Mouse (Mus musculus) forebrain, embryonic 14.5 days (tissue): ENCODE measurements around the gene Slc25a12. TPM values are rescaled to one million over a fixed set of nuclear protein-coding genes. Genes with fewer than 3 reads are reported as not detected.

Source experiments
- ATAC-seq: fragments of 200-750 bp; cut with Nextera tagmentation; 2 replicates; pipeline ENCODE4 v1.8.0; 2017; ENCODE audit warnings: mild to moderate bottlenecking, moderate library complexity
- DNase-seq: peaks from one replicate; pipeline ENCODE4 v3.0.0-alpha.2; 2015; ENCODE audit warnings: low spot score
- H3K27ac ChIP-seq: fragments of 300-500 bp; sonication (generic); 2 replicates; pipeline ENCODE4 v1.5.1; 2014; ENCODE audit warnings: low read depth, mild to moderate bottlenecking, control low read depth, low read length, moderate library complexity
- H3K27me3 ChIP-seq: fragments of 300-500 bp; sonication (generic); replicated peaks from 2 replicates; pipeline ENCODE4 v1.6.1; 2014; ENCODE audit warnings: low read length, control low read depth, mixed read lengths; ENCODE audit not compliant: control insufficient read depth, insufficient read depth
- H3K36me3 ChIP-seq: fragments of 300-500 bp; sonication (generic); 2 replicates; pipeline ENCODE4 v1.6.1; 2014; ENCODE audit warnings: low read length, control low read depth; ENCODE audit not compliant: control insufficient read depth, insufficient read depth
- H3K4me1 ChIP-seq: fragments of 300-500 bp; sonication (generic); 2 replicates; pipeline ENCODE4 v1.6.1; 2014; ENCODE audit warnings: antibody characterized with exemption, low read length, control low read depth; ENCODE audit not compliant: control insufficient read depth, insufficient read depth
- H3K4me2 ChIP-seq: fragments of 300-500 bp; sonication (generic); 2 replicates; pipeline ENCODE4 v1.6.1; 2014; ENCODE audit warnings: mild to moderate bottlenecking, control low read depth, low read length
- H3K4me3 ChIP-seq: fragments of 300-500 bp; sonication (generic); 2 replicates; pipeline ENCODE4 v1.5.1; 2014; ENCODE audit warnings: low read depth, low read length, control low read depth
- H3K9ac ChIP-seq: fragments of 300-500 bp; sonication (generic); 2 replicates; pipeline ENCODE4 v1.6.1; 2014; ENCODE audit warnings: mild to moderate bottlenecking, low read length, control low read depth, moderate library complexity
- H3K9me3 ChIP-seq: fragments of 300-500 bp; sonication (generic); replicated peaks from 2 replicates; pipeline ENCODE4 v1.6.1; 2016; ENCODE audit warnings: low read length, control low read depth, mixed read lengths; ENCODE audit not compliant: control insufficient read depth
- WGBS: fragments of 180-500 bp; shearing (Covaris S2); extraction: QIAGEN DNeasy Blood & Tissue Kit; methylation state at CpG from one replicate; pipeline ENCODE4 v1.1.7; 2014; 5-methylcytosine and 5-hydroxymethylcytosine counted together
- polyA plus RNA-seq: library from polyadenylated mRNA; unstranded; fragments of >200 nt; fragmentation: Nextera tagmentation; extraction: Ambion mirVana; gene quantifications from 2 replicates; pipeline ENCODE4 v1.2.1, GENCODE M21; 2014

Gene Slc25a12
- polyA plus RNA-seq, 1 experiment from 2014 or later = 67.2 TPM

DNA sequence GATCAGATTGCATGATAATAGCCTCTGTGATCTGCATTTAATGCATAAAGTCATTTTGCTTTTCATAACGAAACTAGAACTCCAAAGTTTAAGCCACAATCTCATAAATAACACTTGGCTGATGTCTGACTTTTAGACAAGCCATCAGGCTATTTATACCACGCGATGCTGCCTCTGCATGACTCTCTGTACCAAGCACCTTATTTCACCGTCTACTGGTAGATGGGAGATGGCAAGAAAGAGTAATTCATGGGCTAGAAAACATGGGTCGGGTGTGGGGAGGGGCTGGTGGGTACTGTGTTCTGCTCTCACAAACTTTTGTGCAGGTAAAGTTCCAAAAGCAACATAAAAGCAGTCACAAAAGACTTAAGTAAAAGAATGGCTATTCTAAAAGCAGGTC, 27.4 kb downstream of the Slc25a12 start:
- ATAC-seq = no peak
- WGBS = 89% methylated on average over 5 of the region's 5 CpGs

DNA sequence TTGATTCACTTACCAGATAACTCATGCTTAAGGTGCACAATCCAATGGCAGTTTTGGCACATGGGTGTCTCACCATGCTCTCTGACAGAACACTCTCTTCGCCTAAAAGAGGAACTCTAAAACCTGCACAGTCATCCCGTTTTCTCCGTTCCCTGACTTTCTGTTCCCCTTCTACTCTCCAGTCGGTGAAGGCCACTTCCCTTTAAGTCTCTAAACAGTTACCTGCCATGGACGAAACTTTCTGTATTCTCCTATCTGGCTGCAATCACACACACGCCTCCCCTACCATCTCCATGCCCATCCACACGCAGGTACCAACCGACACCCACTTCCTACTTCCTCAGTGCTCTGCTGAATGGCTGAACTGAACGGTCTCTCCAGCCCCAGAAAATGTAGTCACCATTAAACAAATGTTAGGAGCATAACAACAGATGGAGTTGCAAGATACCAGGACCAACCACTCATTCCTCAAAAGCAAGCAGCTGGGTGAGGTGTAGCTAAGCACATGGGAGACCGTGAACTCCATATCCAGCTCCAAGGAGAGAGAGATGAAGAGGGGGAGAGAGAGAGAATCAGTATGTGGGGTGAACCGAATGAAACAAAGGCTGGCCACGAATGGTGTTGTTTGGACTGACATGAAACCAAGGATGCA, 29.3 kb downstream of the Slc25a12 start:
- Histone ChIP-seq H3K9me3 (no peaks in the 10 kb centered on the region), H3K4me3 (no peak overlapping the region), H3K27ac (no peak overlapping the region), H3K4me1 (no peaks in the 10 kb centered on the region), H3K36me3 (peaks cover 17% of the 10 kb centered on the region), H3K4me2 (no peak overlapping the region), H3K27me3 (no peaks in the 10 kb centered on the region), H3K9ac (no peak overlapping the region)
- WGBS = 89% methylated on average over 12 of the region's 12 CpGs
- ATAC-seq (no peak), DNase-seq (no peak)

More for the DNA sequence above, 27.4 kb downstream of the Slc25a12 start:
- no peak overlapping the region for H3K27ac ChIP-seq
- H3K4me1 ChIP-seq = no peaks in the 10 kb centered on the region
- H3K4me2 ChIP-seq = no peak overlapping the region
- no peaks in the 10 kb centered on the region for H3K9me3 ChIP-seq
- H3K36me3 ChIP-seq = peaks cover 24% of the 10 kb centered on the region
- no peak for DNase-seq
- no peak overlapping the region for H3K9ac ChIP-seq
- no peak overlapping the region for H3K4me3 ChIP-seq
- no peaks in the 10 kb centered on the region for H3K27me3 ChIP-seq

DNA sequence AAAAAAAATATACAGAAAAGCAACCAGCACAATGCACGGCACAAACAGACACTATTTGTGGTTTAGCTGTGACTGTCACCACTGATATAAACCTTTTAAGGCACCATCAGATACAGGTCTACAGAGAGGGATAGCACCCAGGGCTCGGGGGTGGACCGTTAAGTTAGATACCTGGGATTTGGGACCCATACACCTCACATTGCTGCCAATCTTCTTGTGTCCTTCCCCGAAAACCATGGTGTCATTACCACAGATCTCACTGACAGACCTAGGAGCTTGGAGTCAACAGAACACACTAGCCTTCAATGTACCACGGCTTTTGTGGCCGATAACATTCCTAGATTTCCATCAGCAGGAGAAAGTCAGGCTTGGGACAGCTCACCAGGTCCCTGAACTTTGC, 30.9 kb downstream of the Slc25a12 start:
- DNase-seq (no peak), ATAC-seq (no peak)
- H3K4me2 ChIP-seq = no peak overlapping the region
- no peaks in the 10 kb centered on the region for H3K9me3 ChIP-seq
- 91% methylated on average over 6 of the region's 6 CpGs for WGBS
- H3K27me3 ChIP-seq = no peaks in the 10 kb centered on the region
- H3K4me3 ChIP-seq = no peak overlapping the region
- H3K4me1 ChIP-seq = no peaks in the 10 kb centered on the region
- H3K27ac ChIP-seq = no peak overlapping the region
- H3K9ac ChIP-seq = no peak overlapping the region
- peaks cover 19% of the 10 kb centered on the region for H3K36me3 ChIP-seq

DNA sequence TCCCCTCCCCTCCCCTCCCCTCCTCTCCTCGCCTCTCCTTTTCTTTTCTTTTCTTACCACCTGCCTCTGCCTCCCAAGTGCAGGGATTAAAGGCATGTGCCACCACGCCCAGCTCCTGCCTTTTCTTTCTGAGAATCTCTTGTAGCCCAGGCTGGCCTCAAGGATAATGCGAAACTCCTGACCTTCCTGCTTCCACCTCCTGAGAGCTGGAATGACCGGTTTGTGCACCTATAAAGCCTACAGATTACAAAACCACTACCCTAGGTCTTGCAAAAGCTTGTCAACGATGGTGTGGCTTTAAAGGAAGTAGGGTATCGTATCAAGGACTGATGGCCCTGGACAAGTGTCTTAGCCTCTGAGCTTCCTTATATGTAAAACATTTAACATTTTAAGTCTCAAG, 31.3 kb downstream of the Slc25a12 start:
- Histone ChIP-seq H3K4me2 (no peak overlapping the region), H3K27ac (no peak overlapping the region)
- no peak for ATAC-seq

DNA sequence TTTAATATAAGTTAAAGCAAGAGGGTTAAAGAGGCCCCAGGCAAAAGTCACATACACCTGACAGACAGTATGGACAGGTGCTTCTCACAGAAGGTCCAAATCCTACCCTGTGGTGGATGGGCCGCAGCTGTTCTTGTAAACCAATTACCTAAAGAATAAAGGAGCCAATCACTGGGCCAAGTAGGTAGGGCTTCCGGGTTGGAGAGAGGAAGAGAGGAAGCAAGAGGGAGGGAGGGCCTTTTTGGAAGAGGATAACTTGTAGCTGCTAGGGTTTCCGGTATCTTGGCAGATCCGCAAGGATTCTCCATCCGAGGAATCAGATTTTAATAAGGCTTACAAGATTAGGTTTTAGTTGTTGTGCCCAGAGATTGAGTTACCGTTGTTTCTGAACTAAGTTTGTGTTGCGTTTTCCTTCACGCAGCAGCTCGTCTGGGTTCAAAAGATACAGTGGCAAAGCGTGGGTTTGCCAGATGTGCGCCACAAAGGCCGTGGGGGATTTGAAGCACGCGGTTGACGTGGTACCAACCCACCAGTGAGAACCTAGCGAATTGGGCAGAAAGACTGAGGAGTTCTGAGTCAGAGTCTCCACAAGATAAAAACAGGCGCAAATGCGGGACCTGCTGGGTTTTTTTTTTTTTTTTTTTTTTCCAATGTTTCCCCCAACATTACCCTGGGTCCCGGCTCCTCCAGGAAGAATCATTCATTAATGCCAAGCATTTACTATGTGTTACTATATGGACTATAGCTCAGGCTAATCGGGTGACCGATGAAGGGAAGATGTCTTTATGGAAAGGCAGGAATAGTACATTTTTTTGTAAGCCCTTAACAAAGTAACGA, 33.3 kb downstream of the Slc25a12 start:
- Histone ChIP-seq H3K9ac (no peak overlapping the region), H3K27me3 (no peaks in the 10 kb centered on the region), H3K9me3 (no peaks in the 10 kb centered on the region), H3K4me1 (no peaks in the 10 kb centered on the region), H3K4me2 (no peak overlapping the region), H3K36me3 (peaks cover 24% of the 10 kb centered on the region), H3K4me3 (no peak overlapping the region), H3K27ac (no peak overlapping the region)
- DNase-seq = no peak
- no peak for ATAC-seq
- 93% methylated on average over 22 of the region's 22 CpGs for WGBS

More for the DNA sequence above, 31.3 kb downstream of the Slc25a12 start:
- Histone ChIP-seq H3K9me3 (no peaks in the 10 kb centered on the region), H3K4me1 (no peaks in the 10 kb centered on the region), H3K4me3 (no peak overlapping the region), H3K9ac (no peak overlapping the region), H3K27me3 (no peaks in the 10 kb centered on the region), H3K36me3 (peaks cover 18% of the 10 kb centered on the region)
- DNase-seq = no peak
- WGBS = 79% methylated on average over 5 of the region's 6 CpGs

DNA sequence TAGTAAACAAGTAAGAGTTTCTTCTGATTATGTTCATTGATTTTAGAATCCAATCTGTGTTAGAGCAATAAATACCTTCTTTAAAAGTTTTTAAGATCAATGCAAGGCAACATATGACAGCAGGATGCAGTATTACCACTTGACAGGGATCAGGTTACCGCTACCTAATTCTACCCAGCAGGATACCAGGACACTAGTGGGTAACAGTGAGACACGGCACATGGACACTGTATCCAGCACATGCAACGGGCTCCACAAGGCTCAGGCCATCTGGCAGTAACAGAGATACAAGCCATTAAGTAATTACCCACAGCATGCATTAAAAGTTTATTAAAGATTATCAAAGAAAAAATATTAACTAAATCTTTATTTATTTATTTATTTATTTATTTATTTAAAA, 37.8 kb downstream of the Slc25a12 start:
- Histone ChIP-seq H3K4me3 (no peak overlapping the region), H3K4me1 (no peaks in the 10 kb centered on the region), H3K9me3 (no peaks in the 10 kb centered on the region), H3K9ac (no peak overlapping the region), H3K4me2 (no peak overlapping the region), H3K27me3 (no peaks in the 10 kb centered on the region), H3K27ac (no peak overlapping the region), H3K36me3 (peaks cover 30% of the 10 kb centered on the region)
- DNase-seq (no peak), ATAC-seq (no peak)
- WGBS = 86% methylated on average over 3 of the region's 3 CpGs

DNA sequence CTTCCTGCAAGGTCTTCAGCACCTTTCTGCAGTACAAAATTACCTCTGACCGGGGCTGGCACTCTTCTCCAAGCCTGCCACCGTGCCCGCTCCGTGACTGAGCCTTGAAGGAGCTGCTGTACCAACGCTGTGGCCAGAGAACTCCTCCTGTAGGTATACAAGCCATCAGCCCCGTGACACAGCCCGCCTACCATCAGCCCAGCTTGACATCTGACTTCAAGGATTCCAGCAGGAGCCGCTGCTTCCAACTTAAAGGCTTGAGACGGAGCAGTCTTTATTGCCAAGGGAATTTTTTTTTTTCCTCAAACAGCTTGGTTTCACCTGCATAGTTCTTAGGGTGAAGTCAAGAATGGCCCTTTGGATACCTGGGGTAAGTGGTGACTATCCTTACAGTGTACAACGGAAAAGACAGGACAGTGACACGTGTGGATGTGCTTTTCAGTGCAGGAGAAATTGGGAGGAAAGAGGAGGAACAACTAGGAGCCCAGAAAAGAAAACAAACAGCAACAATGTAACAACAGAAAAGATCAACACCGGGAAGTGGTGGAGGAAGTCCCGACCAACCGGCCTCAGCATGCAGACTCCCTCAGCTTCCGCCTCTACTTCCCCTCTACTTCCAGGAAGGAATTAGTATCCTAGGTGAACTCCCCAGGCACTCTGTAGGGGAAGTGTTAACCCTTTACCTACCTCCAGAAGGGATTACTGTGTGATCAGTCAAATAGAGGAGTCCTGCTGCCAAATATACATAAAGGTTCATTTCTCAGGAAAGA, 39.0 kb downstream of the Slc25a12 start:
- no peak overlapping the region for H3K4me3 ChIP-seq
- peaks cover 30% of the 10 kb centered on the region for H3K36me3 ChIP-seq
- no peaks in the 10 kb centered on the region for H3K9me3 ChIP-seq
- H3K4me1 ChIP-seq = no peaks in the 10 kb centered on the region
- 73% methylated on average over 15 of the region's 15 CpGs for WGBS
- no peak for DNase-seq
- ATAC-seq = no peak
- H3K27me3 ChIP-seq = no peaks in the 10 kb centered on the region
- no peak overlapping the region for H3K27ac ChIP-seq
- H3K9ac ChIP-seq = no peak overlapping the region
- H3K4me2 ChIP-seq = no peak overlapping the region

DNA sequence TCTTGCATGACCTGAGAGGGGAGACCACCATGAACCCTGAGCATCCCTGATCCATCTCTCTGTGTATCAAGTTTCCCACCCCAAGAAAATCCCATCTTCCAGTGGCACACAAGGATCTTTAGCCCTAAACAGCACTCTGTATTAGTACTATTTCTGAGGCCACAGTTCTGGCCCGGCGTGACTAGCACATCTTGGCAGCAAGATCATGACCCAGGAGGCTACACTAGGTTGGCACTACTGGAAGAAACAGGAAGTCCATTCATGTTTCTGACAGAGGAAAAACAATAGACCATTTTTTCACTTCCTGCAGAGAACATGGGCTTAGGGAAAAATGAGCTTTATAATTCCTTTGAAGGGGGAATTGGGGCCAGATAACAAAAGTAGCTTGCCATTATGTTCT, 39.8 kb downstream of the Slc25a12 start:
- WGBS = 77% methylated on average over 2 of the region's 2 CpGs
- H3K4me3 ChIP-seq = no peak overlapping the region
- DNase-seq = no peak
- no peak overlapping the region for H3K4me2 ChIP-seq
- no peak overlapping the region for H3K9ac ChIP-seq
- H3K27me3 ChIP-seq = no peaks in the 10 kb centered on the region
- no peaks in the 10 kb centered on the region for H3K4me1 ChIP-seq
- peaks cover 26% of the 10 kb centered on the region for H3K36me3 ChIP-seq
- H3K9me3 ChIP-seq = no peaks in the 10 kb centered on the region
- no peak for ATAC-seq
- no peak overlapping the region for H3K27ac ChIP-seq
